13 mouse cellular contexts compared by ENCODE assay signal in genomic region chr17:87567475-87567874, GRCm38 (mm10).
"Had no signal": no experiment of that assay in that cellular context is flagged by ENCODE, and none has a peak within 500 bp of the region (broad histone marks: within the 10 kb centered on the region; RNA-seq: fewer than 3 reads in every experiment).

No protein-coding gene starts in this region.

- H3K27me3 ChIP-seq: limb, embryonic 15.5 days; liver, embryonic 13.5 days; midbrain, embryonic 15.5 days; neural tube, embryonic 13.5 days; stomach, embryonic 15.5 days had no signal

- H3K4me2 ChIP-seq: limb, embryonic 12.5 days; limb, embryonic 15.5 days; liver, embryonic 13.5 days; midbrain, embryonic 12.5 days; midbrain, embryonic 15.5 days; neural tube, embryonic 13.5 days had no signal

- H3K9me3 ChIP-seq: limb, embryonic 12.5 days; limb, embryonic 15.5 days; liver, embryonic 13.5 days; midbrain, embryonic 12.5 days; midbrain, embryonic 15.5 days; neural tube, embryonic 13.5 days; stomach, embryonic 15.5 days had no signal

- H3K36me3 ChIP-seq: limb, embryonic 12.5 days; limb, embryonic 15.5 days; liver, embryonic 13.5 days; midbrain, embryonic 12.5 days; midbrain, embryonic 15.5 days; neural tube, embryonic 13.5 days; stomach, embryonic 15.5 days had no signal

- H3K4me3 ChIP-seq: limb, embryonic 12.5 days; limb, embryonic 15.5 days; liver, embryonic 13.5 days; midbrain, embryonic 12.5 days; midbrain, embryonic 15.5 days; neural tube, embryonic 13.5 days; stomach, embryonic 15.5 days had no signal

- DNase-seq: left cerebral cortex, postnatal 4 days; liver, embryonic 13.5 days; lung, adult 2 months; lung, postnatal 14 days; retina, postnatal 1 day; thymus, postnatal 25 days had no signal

- H3K9ac ChIP-seq: limb, embryonic 12.5 days; limb, embryonic 15.5 days; liver, embryonic 13.5 days; midbrain, embryonic 12.5 days; midbrain, embryonic 15.5 days; neural tube, embryonic 13.5 days; stomach, embryonic 15.5 days had no signal

- H3K27ac ChIP-seq: limb, embryonic 12.5 days; limb, embryonic 15.5 days; liver, embryonic 13.5 days; macrophage; midbrain, embryonic 12.5 days; midbrain, embryonic 15.5 days; neural tube, embryonic 13.5 days had no signal

- ATAC-seq: midbrain, embryonic 15.5 days had no signal
